Mouse (Mus musculus) testis, adult 10 weeks (tissue): ENCODE data around the gene Acot12. TPM values are rescaled to one million over a fixed set of nuclear protein-coding genes. Genes with fewer than 3 reads are reported as not detected.

Source experiments
- polyA plus RNA-seq: library from polyadenylated mRNA; stranded (reverse); fragments of 350-450 nt; fragmentation: Illumina TruSeq; extraction: RNeasy Lipid Tissue Mini Kit (QIAGEN cat#74804); gene quantifications from one replicate; pipeline ENCODE4 v1.2.3, GENCODE M21; 2014; ENCODE audit warnings: low read depth, low replicate concordance

Acot12 gene
- polyA plus RNA-seq: 4.2 TPM

DNA sequence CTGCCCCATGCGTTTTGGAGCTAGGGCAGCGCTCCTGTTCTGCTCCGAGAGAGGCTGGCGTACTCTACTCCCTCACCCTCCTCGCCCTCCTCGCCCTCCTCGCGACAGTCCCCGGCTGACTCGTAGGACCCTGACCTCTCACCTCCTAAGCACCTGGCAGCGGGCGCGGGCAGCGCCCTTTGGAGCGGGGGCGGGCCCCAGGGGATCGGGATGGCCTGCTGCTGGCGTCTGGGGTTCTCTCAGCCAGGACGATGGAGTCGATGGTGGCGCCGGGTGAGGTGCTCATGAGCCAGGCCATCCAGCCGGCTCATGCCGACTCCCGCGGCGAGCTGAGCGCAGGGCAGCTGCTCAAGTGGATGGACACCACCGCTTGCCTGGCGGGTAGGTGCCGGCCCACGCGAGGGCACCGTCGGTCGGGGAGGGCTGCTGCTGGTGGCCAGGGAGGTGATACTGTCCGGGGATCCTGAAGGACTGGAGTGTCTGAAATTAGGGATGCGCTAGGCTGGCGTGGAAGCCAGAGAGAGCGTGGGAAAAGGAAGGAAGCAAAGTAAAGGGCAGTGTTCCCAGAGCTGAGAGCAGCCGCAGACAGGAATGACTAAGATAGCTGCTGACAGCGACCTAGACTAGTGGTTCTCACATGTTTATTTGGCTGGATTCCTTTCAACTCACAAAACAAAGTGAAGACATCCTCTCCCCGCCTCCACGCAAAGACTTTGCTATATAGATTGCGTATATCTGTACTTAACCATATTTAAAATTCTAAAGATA is at the start of gene Acot12:
Gene Acot12 (plus strand): TSS at position 233 of the 768 bp plus-strand sequence.

DNA sequence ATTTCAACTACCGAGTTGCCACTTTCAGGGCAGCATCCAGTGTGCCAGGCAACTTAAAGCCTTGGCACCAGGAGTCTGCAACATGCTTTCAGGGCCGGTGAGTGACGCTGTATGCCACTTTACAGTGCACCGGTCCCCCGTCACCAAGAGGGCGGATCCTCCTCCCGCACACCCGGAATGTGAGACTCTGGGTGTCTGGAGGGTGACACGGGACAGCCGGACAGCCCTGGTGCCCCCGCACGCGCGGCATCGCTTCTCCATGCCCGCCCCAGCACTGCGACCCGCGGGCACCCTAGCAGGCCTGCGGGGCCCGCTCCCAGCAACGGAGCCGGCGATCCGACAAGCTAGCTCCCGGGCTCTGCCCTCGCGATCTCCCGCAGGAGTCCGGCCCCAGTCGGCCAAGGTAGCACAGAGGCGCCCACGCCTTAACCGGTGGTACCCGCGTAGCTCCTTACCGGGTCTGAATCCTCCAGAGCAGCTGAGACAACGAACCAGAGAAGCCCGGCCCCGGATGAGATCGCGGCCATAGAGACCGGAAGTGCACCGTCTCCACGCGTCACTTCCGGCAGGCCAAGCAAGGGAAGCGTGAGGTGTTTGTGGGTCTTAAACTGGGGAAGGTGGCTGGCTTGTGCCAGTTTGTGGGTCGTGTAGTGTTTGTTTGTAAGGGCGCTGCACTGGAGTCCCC is 66.0 kb downstream of the Acot12 start, which contains the start of gene Zcchc9:
Gene Zcchc9 (minus strand): TSS at position 551 of the 685 bp plus-strand sequence.

Other genes with a start within 250 kb of the Acot12 start
- gene Zcchc9, start 66.2 kb downstream of the Acot12 start, polyA plus RNA-seq: 10.7 TPM
- gene Ckmt2, start 135.4 kb downstream of the Acot12 start, polyA plus RNA-seq: 5.9 TPM